Mouse (Mus musculus) neural tube, embryonic 10.5 days (tissue): ENCODE data around the gene Slc25a3.
A peak's percentile ranks its signal among the peaks of the same experiment; 100 is the strongest.

ENCODE experiments used
- DNase-seq: peaks from one replicate; pipeline ENCODE4 v3.0.0-alpha.2; 2017; ENCODE audit warnings: low spot score; ENCODE audit errors: extremely low spot score

Slc25a3 gene

GRCm38 (mm10) chr10:91123828-91124822, at the start of gene Slc25a3:
Gene Slc25a3, minus strand, starts transcription at chr10:91124059.
- peak; percentile 97 for DNase-seq

- no peak for DNase-seq
Measured at GRCm38 (mm10) chr10:91172329-91173100, 48.7 kb upstream of the Slc25a3 start.

- DNase-seq, result peak; percentile 95
Measured at GRCm38 (mm10) chr10:91171455-91172328, 47.8 kb upstream of the Slc25a3 start.

DNA sequence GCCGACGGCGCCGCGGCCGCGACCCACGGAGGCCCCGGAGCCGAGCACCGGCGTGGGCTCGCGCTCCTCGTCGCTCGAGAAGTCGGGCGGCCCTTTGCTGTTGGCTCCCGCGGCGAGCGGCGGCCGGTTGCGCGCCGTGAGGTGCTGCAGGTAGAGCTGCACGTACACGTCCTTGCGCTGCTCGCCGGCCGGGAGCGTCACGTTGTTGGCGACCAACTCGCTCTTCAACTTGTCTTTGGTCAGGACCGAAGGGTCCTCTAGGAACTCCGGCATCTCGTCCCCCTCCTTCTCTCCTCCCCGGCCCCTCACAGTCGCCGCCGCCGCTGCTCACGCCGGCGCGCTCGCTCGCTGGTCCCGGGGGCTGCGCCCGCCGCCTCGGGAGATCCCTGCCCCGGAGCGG, 47.2 kb upstream of the Slc25a3 start:
- DNase-seq, result no peak

GRCm38 (mm10) chr10:91170143-91170941, 46.5 kb upstream of the Slc25a3 start:
- peak; percentile 88 for DNase-seq

DNA sequence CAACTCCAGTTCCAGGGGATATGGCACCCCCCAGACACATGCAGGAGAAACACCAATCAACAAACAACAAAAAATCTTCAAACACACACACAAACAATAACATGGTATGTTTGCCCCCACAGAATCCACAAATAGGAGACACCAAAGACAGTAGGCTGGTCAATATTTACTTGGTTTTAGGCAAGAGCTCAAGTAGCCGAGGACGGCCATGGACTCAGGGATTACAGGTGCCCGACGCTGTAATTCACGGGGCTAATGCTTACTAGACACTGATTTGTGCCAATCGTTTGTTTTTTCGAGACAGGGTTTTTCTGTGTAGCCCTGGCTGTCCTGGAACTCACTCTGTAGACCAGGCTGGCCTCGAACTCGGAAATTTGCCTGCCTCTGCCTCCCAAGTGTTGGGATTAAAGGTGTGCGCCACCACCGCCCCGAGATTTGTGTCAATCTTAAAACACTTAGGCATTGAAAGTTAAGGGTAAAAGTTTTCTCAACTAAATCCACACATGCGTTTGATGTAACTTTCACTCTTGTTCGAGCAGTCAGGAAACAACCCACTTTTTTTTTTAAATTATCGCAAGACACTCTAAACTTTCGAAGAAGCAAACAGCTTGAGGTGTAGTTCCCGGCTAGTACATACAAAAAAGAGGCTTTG, 45.7 kb upstream of the Slc25a3 start:
- DNase-seq, result no peak

DNA sequence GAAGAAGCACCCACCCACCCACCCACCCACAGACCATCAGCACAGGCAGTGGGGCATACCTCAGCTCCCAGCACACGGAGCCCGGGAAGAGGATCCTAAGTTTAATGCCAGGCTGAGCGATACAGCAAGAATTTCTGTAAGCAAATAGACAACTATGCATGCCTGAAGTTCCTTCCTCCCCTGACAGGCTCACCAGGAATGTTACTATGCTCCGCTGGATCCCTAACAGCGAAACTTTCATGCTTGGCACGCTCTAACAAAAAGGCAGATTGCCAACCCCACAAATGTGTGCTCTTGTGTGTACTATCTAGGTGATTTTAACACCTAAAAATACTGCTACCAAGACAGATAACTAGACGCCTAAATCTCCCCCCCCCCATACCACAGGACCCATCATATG, 43.5 kb upstream of the Slc25a3 start:
- DNase-seq, result no peak

GRCm38 (mm10) chr10:91166890-91167289, 43.0 kb upstream of the Slc25a3 start:
- DNase-seq, result no peak

DNA sequence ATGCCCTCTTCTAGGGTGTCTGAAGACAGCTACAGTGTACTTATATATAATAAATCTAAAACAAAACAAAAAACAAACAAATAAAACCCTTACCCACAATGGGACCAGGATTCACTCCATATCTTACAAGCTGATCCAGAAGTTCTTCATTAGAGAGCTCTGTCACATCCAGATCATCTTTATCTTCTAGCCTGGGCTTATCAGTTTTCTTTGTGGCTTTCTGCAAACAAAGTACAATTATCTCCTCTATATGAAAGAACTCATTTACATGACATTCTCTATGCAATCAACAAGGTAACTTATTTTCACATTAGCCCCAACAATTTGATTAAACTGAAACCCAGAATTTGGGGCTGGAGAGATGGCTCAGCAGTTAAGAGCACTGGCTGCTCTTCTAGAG, 42.0 kb upstream of the Slc25a3 start:
- no peak for DNase-seq

GRCm38 (mm10) chr10:91164491-91164890, 40.6 kb upstream of the Slc25a3 start:
- no peak for DNase-seq

- DNase-seq, result no peak
Measured at GRCm38 (mm10) chr10:91162511-91163163, 38.8 kb upstream of the Slc25a3 start.

GRCm38 (mm10) chr10:91162077-91162476, 38.2 kb upstream of the Slc25a3 start:
- no peak for DNase-seq

- no peak for DNase-seq
Measured at GRCm38 (mm10) chr10:91161006-91161405, 37.1 kb upstream of the Slc25a3 start.

DNA sequence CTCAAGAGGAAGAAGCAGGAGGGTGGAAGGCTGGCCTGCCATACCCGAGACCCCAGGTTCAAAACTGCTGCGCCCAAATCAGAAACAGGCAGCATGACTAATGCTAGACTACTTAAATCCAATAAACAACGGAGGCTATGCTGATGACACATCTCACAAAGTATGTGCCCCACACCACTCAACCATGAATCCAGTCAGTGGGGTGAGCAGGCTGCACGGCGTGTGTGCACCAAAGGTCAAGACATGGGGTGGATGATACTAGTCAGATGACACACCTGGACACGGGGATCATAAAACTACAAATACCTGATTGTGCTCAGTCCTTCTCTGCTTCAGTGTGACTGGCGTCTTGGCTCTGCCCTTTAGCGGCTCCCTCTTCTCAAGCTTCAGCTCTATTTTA, 34.6 kb upstream of the Slc25a3 start:
- no peak for DNase-seq

GRCm38 (mm10) chr10:91156338-91156737, 32.5 kb upstream of the Slc25a3 start:
- no peak for DNase-seq

DNA sequence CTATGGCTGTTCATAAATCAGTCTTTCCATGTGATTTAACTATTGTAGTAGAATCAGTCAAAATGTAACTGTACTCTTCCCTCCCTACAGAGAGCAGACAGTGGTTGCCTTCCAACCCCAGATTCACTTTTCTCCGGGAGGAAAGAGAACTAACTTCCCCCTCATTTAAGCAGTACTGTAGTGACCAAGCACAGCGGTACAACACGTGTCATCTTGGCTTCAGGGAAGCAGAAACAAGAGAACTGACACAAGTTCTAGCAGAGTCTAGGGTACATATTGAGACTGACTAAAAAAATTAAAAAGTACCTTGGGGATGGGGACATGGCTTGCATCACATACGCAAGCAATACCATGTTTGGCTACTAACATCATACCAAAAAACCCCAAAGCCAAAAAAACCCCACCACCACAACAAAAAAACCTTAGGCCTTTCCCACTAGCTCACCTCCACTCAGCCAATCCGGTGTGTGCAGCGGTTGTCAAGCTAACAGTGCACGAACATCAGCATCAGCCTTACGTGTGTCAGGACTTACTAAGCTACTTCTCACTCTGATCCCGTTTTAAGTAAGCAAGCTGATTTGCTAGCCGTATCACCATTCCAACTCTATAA, 30.1 kb upstream of the Slc25a3 start:
- DNase-seq, result no peak

- DNase-seq, result no peak
Measured at GRCm38 (mm10) chr10:91145413-91145812, 21.6 kb upstream of the Slc25a3 start.

DNA sequence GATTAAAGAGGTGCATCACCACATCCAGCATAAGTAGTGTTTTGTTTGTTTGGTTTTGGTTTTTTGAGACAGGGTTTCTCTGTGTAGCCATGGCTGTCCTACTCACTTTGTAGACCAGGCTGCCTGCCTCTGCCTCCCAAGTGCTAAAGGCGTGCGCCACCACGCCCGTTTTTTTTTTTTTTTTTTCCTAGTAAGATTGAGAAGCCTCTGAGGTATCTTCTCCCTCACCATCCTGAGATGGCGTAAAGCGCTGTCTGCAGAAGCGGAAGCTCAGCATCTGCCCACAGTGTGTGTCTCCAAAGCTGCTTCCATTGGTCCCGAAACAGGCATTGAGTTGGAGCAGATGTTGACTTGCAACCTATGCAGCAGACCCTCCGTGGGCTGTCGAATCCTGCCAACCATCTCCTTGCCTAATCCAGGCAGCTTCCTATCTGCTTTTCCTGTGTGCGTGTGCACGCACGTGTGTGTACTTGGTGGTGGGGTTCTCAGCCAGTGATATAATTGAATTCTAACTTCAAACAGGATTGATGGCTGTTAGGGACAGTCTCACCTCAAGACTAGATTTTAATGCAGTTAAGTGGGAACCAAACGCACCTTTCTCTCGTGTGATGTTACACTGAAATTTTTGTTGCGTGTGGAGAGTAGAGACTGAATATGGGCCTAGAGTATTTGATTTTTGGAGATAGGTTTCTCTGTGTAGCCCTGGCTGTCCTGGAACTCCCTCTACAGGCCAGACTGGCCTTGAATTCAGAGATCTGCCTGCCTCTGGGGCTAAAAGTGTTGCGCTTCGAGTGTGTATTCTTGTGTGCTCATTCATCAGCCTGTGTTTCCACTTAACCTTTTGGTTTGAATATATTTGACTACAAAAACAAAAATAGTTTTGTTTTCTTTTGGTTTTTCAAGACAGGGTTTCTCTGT, 19.7 kb upstream of the Slc25a3 start:
- no peak for DNase-seq
